Mouse (Mus musculus) hindbrain, embryonic 10.5 days (tissue): Measurements from ENCODE around the gene Gm1113. TPM values are rescaled to one million over a fixed set of nuclear protein-coding genes. Genes with fewer than 3 reads are reported as not detected.
A peak's percentile ranks its signal among the peaks of the same experiment; 100 is the strongest.

Experiments
- DNase-seq: peaks from one replicate; pipeline ENCODE4 v3.0.0-alpha.2; 2017; ENCODE audit warnings: low spot score
- H3K27ac ChIP-seq: fragments of 300-500 bp; sonication (generic); 2 replicates; pipeline ENCODE4 v1.5.1; 2016; ENCODE audit warnings: mild to moderate bottlenecking, moderate library complexity
- H3K27me3 ChIP-seq: fragments of 300-500 bp; sonication (generic); 2 replicates; pipeline ENCODE4 v1.6.1; 2016; ENCODE audit warnings: mild to moderate bottlenecking; ENCODE audit not compliant: poor library complexity, insufficient read depth, severe bottlenecking
- H3K36me3 ChIP-seq: fragments of 300-500 bp; sonication (generic); 2 replicates; pipeline ENCODE4 v1.6.1; 2016; ENCODE audit warnings: mild to moderate bottlenecking, moderate library complexity
- H3K4me1 ChIP-seq: fragments of 300-500 bp; sonication (generic); replicated peaks from 2 replicates; pipeline ENCODE4 v1.6.1; 2016; ENCODE audit warnings: mild to moderate bottlenecking
- H3K4me3 ChIP-seq: fragments of 300-500 bp; sonication (generic); 2 replicates; pipeline ENCODE4 v1.5.1; 2016; ENCODE audit warnings: mild to moderate bottlenecking, moderate library complexity
- H3K9me3 ChIP-seq: fragments of 300-500 bp; sonication (generic); 2 replicates; pipeline ENCODE4 v1.6.1; 2016; ENCODE audit warnings: mild to moderate bottlenecking, moderate library complexity
- WGBS: fragments of 180-500 bp; shearing (Covaris S2); methylation state at CpG from one replicate; pipeline ENCODE4 v1.1.7; 2016; 5-methylcytosine and 5-hydroxymethylcytosine counted together
- polyA plus RNA-seq: library from polyadenylated mRNA; unstranded; fragments of >200 nt; fragmentation: Nextera tagmentation; extraction: Ambion mirVana; gene quantifications from 2 replicates; pipeline ENCODE4 v1.2.1, GENCODE M21; 2016

The Gm1113 gene
- polyA plus RNA-seq: not detected in 2 replicates

DNA sequence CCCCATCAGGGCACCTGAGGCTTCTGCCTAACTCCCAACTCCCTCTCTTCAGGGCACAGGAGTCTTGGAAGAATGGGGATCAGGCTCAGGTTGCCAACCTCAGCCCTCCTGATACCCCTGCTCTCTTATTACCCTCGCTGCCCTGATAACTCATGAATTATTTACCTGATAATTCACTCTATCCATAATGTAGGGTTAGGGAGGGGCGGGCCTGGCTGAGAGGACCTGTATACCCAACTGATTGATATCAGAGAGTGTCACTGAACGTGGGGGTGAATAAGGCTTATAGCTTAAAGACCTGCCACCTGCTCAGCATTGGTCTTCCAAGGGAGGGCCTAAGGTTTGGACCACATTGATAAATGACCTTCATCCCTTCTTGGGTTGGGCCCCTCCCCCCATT lies at the start of gene Gm1113:
Gene Gm1113 (minus strand): TSS at position 101 of the 400 bp plus-strand sequence.
- H3K27me3 ChIP-seq: peaks cover 20% of the 10 kb centered on the region; the same call in 1 of the 2 replicates
- no peaks in the 10 kb centered on the region for H3K36me3 ChIP-seq
- H3K4me1 ChIP-seq: peaks cover 7% of the 10 kb centered on the region
- 85% methylated on average over 3 of the region's 3 CpGs for WGBS
- no peaks in the 10 kb centered on the region for H3K9me3 ChIP-seq
- H3K27ac ChIP-seq: no peak within 1 kb of the TSS
- no peak for DNase-seq
- H3K4me3 ChIP-seq: no peak within 1 kb of the TSS

DNA sequence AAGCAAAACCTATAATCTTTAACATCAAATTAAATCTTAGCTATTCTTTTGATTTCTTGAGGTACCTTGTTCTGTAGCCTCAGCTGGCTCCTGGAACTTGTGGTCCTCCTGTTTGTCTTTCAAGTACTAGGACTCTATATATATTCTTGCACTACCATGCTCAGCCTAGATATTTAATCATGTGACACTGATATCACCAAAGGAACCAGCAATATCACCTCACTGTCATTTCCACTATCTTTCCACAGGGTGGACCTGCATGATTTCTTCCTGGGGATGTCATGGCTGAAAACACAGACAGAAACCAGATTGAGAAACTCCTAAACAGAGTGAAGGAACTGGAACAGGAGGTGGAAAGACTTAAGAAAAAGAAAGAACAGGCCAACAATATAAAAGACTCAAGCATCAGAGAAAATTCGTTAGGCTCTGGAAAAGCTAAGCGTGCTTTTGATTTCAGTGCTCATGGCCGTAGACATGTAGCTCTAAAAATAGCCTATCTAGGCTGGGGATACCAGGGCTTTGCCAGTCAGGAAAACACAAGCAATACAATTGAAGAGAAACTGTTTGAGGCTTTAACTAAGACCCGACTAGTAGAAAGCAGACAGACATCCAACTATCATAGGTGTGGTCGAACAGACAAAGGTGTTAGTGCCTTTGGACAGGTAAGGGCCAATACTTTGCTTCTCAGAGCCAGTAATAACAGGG lies 46.6 kb upstream of the Gm1113 start:
- no peaks in the 10 kb centered on the region for H3K27me3 ChIP-seq
- H3K36me3 ChIP-seq: peaks cover 77% of the 10 kb centered on the region
- no peak overlapping the region for H3K4me3 ChIP-seq
- DNase-seq: no peak
- 95% methylated on average over 5 of the region's 5 CpGs for WGBS
- H3K4me1 ChIP-seq: peaks cover 21% of the 10 kb centered on the region
- H3K9me3 ChIP-seq: no peaks in the 10 kb centered on the region
- no peak overlapping the region for H3K27ac ChIP-seq

DNA sequence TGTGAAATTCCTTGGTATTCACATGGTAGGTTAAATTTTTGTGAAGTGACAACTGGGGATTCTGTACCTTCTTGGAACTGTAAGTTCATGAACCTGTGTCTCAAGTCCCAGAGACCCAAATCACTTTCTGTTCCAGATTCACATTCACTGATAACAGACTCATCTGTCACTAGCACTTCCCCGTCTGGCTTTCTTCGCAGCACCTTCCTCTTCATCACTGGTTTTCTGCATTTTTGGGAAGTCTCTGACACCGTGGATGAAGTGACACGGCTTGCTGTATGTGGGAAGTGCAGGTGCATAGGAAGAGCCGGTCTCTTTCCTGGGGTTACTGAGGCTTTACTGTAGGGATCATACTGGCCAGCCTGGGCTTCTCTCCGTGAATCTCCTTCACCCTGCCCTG lies 43.5 kb upstream of the Gm1113 start:
- H3K9me3 ChIP-seq: no peaks in the 10 kb centered on the region
- peaks cover 59% of the 10 kb centered on the region for H3K36me3 ChIP-seq
- WGBS: 90% methylated on average over 6 of the region's 6 CpGs
- H3K4me3 ChIP-seq: no peak overlapping the region
- no peak overlapping the region for H3K27ac ChIP-seq
- H3K27me3 ChIP-seq: peaks cover 14% of the 10 kb centered on the region
- DNase-seq: no peak
- peaks cover 21% of the 10 kb centered on the region for H3K4me1 ChIP-seq

DNA sequence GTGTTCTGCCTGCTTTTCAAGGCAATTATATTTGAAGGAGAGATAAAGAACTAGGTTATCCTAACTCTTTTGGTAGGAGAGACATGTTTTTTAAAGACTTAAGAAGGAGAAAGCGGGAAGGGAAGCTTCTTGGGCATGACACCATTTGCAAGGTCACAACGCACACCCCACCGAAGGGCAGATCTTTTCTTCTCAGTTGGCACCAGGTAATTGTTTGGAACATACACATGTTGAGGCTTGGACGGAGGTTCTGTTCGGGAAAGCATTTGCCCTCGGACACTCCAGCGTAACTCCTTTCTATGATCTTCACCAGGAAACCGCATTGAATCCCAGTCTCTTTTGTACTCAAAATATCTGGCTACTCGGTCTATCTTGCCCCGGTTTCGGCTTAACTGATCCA lies 43.0 kb upstream of the Gm1113 start:
- no peak for DNase-seq
- H3K4me3 ChIP-seq: no peak overlapping the region
- peaks cover 21% of the 10 kb centered on the region for H3K4me1 ChIP-seq
- WGBS: 94% methylated on average over 11 of the region's 11 CpGs
- H3K9me3 ChIP-seq: no peaks in the 10 kb centered on the region
- H3K36me3 ChIP-seq: peaks cover 54% of the 10 kb centered on the region
- H3K27ac ChIP-seq: no peak overlapping the region
- H3K27me3 ChIP-seq: peaks cover 18% of the 10 kb centered on the region

DNA sequence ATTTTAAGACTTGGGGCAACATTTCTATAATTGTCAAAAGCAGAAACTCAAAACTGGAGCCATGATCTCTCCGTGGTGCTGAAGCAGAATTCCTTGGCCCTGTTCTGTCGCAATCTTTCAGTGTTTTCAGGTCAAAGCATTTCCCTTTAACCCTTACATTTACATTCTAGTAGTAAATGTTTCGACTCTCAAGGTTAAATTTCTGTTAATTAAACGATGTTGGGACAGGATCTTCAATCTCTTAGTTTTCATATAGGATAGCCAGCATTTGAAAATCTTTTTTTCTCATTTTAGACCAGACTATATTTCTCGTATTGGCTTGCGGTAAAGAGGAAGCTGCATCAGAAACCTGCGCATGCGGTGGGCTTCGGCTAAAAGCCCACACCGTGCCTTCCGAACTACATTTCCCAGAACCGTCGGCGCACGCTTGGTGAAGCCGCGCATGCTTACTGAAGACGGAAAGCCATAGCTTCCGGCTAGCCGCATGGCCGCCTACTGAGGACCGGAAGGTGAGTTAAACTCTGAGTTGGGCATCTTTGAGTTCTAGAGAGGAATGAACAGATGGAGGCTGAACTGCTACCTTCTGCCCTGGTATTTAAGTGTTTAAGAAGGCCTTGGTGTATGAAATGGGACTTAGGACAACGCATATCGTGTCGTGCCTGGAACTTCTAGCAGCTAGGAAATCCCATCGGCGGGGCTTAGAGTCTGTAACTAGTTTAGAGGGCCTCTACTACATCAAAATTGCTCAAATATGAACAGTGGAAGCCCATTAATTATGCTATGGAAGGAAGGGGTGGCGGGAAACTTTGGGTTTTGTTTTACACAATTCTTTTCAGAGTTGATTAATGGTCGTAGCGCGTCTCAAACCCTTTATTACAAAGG lies 41.2 kb upstream of the Gm1113 start:
- Histone ChIP-seq H3K36me3 (peaks cover 36% of the 10 kb centered on the region), H3K27ac (peak overlapping the region; percentile 89), H3K27me3 (peaks cover 18% of the 10 kb centered on the region), H3K4me3 (peak overlapping the region; percentile 62), H3K4me1 (peaks cover 21% of the 10 kb centered on the region), H3K9me3 (no peaks in the 10 kb centered on the region)
- peak; percentile 92 for DNase-seq
- WGBS: 2% methylated on average over 31 of the region's 31 CpGs

DNA sequence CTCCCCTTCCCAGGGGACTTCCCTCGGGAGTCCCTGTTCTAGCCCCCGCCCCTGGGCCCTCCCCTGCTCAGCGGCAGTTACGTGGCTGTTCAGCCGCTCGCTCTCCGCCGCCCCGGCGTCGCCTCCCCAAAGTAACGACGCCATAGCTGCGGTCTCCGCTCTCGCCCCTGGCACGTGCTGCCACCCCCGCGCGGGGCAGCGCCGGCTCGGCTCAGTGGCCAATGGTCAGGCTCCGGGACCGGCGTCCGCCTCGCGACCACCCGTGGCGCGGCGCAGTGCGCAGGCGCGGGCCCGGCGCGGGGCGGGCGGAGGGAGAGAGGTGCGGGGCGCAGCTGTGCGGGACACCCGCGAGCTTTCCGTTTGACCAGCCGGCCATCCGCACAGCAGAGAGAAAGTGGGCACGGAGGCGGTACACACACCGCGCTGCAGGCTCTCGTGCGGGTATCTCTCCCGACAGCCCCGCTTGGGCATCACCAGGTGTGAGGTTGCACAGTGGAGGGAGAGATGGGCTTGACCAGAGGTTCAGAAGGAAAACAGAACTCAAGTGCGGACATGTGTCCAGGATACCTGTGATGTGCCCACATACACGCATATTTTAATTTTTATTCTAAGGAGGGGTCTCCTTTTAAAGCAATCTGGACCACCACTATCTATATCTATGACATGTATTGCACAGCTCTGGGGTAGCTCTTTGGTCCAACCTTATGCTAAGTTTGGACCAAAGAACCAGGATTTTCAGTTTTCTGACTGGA lies 40.4 kb upstream of the Gm1113 start, which contains the start of the genes Ddx25 and Pus3:
Gene Ddx25 (minus strand): TSS at position 272 of the 752 bp plus-strand sequence.
Gene Pus3 (plus strand): TSS at position 339 of the 752 bp plus-strand sequence.
- Histone ChIP-seq H3K4me1 (peaks cover 21% of the 10 kb centered on the region), H3K9me3 (no peaks in the 10 kb centered on the region), H3K27me3 (peaks cover 18% of the 10 kb centered on the region), H3K27ac (peak within 1 kb of the TSS; percentile 89), H3K36me3 (peaks cover 27% of the 10 kb centered on the region), H3K4me3 (peak within 1 kb of the TSS; percentile 62)
- peak; percentile 81 for DNase-seq
- 1% methylated on average over 59 of the region's 59 CpGs for WGBS

DNA sequence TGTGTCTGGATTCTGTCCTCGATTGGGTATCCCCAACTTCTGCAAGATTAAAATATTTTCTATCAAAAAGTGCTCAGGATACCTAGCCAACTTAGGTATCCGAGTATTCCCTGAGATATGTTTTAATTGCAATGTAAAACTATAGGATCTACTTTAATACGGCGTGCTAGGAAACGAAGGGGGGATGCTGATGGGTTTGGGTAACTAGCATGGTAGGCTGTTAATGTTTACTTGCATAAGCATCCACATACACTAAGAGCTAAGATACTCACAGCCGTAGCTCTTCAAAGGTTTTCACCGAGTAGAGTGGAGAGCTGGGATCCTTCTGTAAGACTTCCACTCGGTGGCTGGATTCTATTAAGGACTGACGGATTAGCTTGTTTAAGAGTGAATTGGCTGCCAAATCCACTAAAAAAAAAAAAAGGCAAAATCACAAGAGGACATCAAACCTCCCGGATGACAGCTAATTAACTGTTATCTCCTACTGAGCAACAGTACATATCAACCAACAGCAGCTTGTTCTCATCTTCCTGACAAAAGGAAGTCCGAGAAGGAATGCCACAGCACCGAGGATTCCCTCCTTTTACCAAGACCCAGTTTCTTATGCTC lies 38.5 kb upstream of the Gm1113 start:
- 82% methylated on average over 12 of the region's 12 CpGs for WGBS
- H3K27ac ChIP-seq: no peak overlapping the region
- peaks cover 21% of the 10 kb centered on the region for H3K4me1 ChIP-seq
- H3K27me3 ChIP-seq: peaks cover 18% of the 10 kb centered on the region
- no peak for DNase-seq
- peaks cover 9% of the 10 kb centered on the region for H3K36me3 ChIP-seq
- H3K4me3 ChIP-seq: no peak overlapping the region
- no peaks in the 10 kb centered on the region for H3K9me3 ChIP-seq

DNA sequence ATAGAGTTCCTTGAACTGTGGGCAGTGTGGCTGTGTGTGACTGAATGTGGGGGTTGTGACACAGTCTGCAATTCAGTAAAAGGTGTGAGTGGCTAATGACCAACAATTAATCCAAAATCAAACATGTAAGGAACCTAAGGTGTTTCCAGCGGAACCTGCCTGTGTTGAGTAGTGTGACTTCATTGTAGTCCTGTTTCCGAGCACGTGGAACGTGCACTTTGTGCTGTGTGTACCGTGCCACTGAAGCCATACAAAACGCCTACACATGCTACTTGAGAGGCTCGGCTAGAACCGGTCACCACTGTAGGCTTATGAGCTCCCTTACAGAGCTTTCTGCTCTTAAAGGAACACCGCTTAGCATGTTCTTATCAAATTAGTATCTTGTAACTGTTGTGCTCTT lies 30.4 kb upstream of the Gm1113 start:
- no peak overlapping the region for H3K4me3 ChIP-seq
- WGBS: 85% methylated on average over 9 of the region's 9 CpGs
- no peaks in the 10 kb centered on the region for H3K9me3 ChIP-seq
- H3K27ac ChIP-seq: no peak overlapping the region
- no peaks in the 10 kb centered on the region for H3K27me3 ChIP-seq
- no peaks in the 10 kb centered on the region for H3K4me1 ChIP-seq
- 0 out of 2 replicates have a peak, but pooled peaks cover 5% of the 10 kb centered on the region for H3K36me3 ChIP-seq
- no peak for DNase-seq

DNA sequence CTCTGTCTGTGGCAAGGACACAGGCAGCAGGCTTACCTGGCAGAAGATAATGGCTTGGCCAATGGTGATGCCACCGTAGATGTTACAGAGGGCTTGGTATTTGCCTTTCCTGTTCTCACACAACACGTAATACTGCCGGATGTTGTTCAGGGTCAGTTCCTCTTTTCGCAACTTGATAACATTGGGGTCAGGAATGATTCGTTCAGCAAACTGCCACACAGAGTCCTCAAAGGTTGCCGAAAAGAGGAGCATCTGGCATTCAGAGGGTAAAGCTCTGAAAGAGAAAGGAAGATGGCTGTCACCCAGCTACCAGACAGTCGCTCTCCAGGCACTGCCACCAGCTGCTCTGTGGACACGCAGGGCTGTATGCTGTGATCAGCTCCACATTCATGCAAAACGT lies 28.7 kb upstream of the Gm1113 start:
- Histone ChIP-seq H3K27me3 (peaks cover 4% of the 10 kb centered on the region; the same call in 1 of the 2 replicates), H3K4me3 (no peak overlapping the region), H3K27ac (no peak overlapping the region), H3K4me1 (no peaks in the 10 kb centered on the region), H3K36me3 (0 out of 2 replicates have a peak, but pooled peaks cover 5% of the 10 kb centered on the region), H3K9me3 (no peaks in the 10 kb centered on the region)
- no peak for DNase-seq
- WGBS: 87% methylated on average over 9 of the region's 9 CpGs

DNA sequence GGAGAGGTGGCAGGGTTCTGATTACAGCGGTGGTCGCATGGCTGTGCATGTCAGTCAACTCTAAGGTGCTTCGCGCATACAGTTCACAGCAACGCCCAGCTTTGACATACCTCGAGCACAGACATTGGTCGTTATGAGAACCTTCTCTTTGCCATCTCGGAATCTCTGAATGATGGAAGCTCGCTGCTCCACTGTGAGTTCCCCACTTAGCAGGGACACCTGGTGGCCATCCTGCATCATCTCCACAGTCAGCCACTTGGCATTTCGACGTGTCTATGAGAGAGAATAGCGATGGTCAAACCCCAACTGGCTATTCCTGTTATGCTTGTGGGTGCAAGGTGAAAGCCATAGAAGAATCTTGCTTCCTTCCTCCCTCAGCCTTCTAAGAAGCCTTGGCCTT lies 27.6 kb upstream of the Gm1113 start:
- Histone ChIP-seq H3K9me3 (no peaks in the 10 kb centered on the region), H3K27me3 (peaks cover 7% of the 10 kb centered on the region; the same call in 1 of the 2 replicates), H3K36me3 (0 out of 2 replicates have a peak, but pooled peaks cover 5% of the 10 kb centered on the region), H3K4me1 (no peaks in the 10 kb centered on the region), H3K27ac (no peak overlapping the region), H3K4me3 (no peak overlapping the region)
- DNase-seq: no peak
- 74% methylated on average over 12 of the region's 12 CpGs for WGBS

DNA sequence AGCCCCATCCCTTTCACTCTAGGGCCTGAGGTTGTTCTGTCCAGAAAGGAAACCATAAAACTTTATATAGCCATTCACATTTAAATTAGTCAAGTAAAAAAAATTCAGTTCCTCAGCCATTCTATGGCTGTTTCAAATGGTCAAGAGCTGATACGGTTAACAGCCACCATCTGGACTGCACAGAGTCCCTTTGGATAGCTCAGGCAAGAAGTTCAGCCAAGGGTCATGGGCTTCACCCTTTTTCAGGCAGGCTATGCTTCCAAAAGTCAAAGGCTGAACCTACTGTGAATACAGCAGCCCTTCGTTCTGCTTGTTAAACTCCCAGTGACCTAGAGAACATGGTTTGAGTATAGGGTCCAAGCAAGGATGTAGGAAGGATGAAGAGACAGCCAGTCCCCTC lies 26.6 kb upstream of the Gm1113 start:
- 74% methylated on average over 2 of the region's 2 CpGs for WGBS
- no peak for DNase-seq
- H3K27me3 ChIP-seq: peaks cover 7% of the 10 kb centered on the region; the same call in 1 of the 2 replicates
- H3K36me3 ChIP-seq: 0 out of 2 replicates have a peak, but pooled peaks cover 5% of the 10 kb centered on the region
- H3K9me3 ChIP-seq: no peaks in the 10 kb centered on the region
- no peak overlapping the region for H3K4me3 ChIP-seq
- H3K4me1 ChIP-seq: no peaks in the 10 kb centered on the region
- H3K27ac ChIP-seq: no peak overlapping the region
